Mouse (Mus musculus) ovary, postnatal 10 days (tissue): ENCODE results near the gene Acsl1.

Experiments
- DNase-seq: peaks from one replicate; pipeline ENCODE4 v3.0.0; 2022; ENCODE audit warnings: low spot score

The Acsl1 gene

DNA sequence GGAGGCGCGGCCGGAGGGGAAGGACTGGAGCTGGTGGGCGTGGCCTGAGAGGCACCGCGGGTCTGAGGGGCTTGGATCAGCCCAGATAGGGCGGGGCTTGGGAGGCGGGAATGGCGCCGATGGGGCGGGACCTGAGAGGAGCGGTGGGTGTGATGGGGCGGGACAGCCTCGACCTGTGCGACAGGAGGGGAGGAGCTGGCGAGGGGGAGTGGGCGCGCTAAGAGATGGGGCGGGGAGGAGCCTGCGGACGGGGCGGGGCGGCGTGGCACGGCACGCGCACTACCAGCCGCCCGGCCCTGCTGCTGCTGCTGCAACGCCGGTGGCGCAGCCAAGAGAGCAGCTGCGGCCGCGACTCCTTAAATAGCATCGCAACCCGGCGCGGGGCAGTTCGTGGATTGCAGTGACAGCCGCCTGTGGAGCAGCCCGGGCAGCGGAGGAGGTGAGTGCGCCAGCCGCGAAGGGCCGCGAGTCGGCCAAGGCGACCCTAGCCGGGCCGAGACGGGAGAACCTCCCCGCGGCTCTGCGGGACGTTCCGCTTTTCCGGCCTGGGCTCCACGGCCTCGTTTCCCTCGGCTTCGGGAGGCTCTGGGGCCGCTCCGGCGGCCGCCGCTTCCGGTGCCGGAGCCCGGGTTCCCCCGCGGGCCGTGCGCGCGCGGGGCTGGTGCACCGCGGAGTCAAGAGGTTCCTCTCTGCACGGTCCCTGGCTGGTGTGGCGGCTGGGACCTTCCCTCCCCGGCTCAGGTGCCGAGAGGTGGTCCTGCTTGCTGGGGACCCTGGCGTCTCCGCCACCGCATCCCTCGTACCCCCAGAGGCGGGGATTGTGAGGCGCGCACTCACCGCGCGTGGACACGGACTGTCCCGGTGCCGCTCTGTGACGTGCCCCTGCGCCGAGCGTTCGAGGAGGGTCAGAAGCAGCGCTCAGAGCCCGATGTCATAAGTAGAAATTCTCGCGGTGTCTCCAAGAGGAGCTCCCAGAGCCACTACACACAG lies at the start of gene Acsl1:
Gene Acsl1 (plus strand): TSS at position 246 of the 990 bp plus-strand sequence.
- DNase-seq, result peak; percentile 88

DNA sequence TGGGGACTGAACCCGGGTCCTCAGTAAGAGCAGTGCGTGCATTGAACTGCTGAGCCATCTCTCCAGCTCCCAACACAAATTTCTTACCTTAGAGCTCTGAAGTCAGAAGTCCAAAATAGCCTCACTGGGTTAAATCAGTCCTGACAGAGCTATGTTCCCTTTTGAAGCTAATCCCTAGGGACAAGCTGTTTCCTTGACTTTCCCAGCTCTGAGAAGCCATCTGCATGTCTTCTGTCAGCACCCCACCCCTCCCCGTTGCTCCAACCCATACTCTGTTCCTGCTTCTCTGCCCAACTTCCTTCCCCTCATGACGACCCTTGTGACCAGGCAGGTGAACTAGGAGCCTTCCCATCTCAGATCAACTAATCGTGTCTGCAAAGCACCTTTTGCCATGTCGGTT lies 49.3 kb upstream of the Acsl1 start:
- DNase-seq, result no peak

DNA sequence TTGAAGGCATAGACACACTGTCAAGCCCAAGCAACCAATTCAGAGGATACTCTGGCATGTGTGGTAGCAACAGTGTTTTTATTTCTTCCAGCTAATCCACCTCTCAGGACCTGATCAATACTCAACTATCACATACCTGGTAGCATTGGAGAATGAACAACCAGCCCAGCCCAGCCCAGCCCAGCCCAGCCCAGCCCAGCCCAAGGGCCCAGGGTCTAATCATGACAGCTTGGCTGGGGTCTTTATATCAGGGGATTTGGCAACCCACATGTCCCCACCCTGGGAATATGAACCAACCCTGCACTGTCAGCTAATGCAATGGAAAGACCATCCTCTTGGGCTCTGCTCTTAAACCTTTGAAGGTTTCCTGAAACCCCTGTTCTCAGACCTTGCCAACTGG lies 42.9 kb upstream of the Acsl1 start:
- no peak for DNase-seq

DNA sequence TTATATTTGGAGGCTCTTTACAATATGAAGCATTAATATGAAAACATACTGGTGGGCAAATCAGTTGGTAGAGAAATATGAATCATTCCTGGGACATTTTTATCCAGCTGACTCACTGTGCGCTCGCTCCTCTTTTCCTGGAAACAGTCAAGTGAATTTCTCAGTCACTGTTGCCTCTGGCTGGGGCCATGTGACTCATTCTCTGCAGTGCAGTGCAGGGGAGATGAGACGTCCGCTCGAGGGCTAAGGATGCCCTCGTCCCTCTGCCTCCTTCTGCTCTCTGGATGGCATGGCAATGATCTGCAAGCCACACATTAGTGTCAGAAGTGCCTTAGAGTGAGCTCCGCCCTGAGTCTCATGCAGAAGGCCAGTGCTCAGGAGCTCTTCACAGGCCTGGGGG lies 41.0 kb upstream of the Acsl1 start:
- DNase-seq, result no peak

DNA sequence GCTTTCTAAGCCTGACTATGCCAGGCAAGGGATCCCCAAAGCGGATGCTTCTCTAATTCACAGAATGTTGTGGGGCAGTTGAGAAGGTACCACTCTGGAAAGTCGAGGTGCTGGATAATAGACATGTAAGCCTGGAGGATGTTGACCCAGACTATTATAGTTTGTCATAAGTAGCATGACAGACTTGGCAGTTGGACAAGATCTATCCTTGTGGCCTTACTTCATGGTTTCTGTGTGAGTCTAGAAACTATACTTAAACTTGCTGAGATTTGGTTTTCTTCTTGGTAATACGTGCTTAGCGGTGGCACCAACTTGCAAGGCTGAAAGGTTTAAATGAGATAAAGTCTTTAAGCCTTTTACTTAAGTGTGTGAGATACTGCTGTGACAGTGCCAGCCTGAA lies 38.9 kb upstream of the Acsl1 start:
- no peak for DNase-seq

DNA sequence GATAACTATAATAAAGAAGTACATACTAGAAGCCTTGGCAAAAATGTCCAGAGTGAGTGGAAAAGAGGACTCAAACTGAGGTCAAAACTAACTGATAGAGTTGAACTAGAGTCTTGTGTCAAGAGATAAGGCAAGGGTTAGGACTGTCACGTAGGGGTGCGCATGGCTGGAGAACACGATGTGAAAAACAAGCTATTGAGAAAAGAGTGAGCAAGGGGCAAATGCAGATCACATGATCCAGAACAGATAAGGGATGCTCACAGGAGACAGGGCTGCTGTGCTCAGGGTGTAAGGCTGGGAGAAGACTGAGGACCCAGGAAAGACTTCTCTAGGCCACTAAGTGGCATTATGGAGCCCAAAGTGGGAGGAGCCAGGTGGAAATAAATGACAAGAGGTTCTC lies 38.3 kb upstream of the Acsl1 start:
- no peak for DNase-seq

DNA sequence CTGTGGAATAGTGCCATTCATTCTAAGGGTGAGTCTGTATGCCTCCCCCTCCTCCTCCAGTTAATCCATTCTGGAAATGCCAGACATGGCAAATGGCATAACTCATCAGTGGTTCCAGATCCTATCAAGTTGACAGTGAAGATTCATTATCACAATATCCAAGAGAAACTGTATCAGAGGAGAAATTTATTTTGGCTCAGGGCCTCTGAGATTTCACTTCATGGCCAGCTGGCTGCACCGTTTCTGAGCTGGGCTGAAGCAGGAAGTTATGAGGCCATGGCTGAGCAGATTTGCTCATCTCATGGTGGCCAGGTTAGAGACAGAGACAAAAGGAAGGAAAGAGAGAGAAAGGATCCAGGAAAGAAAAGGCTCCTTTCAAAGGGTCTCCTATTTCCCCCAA lies 37.2 kb upstream of the Acsl1 start:
- DNase-seq, result no peak

DNA sequence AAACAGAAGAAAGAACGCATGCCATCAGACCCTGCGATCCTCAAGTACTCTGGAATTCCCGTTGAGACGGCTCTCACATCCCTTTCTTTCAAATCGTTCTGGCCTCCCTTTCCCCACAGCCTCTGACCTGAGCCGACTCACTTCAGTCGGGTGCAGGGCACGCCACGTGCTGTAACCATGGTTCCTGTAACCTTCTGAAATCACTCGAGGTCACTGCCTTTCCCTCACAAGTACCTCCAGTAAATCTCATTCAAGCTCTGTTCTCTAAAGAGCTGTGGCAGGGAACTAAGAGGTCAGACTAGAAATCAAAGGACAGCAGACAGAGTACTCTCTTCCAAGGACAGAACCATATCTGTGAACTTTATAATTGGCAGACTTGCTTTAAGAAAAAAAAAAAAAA lies 32.3 kb upstream of the Acsl1 start:
- DNase-seq, result no peak

DNA sequence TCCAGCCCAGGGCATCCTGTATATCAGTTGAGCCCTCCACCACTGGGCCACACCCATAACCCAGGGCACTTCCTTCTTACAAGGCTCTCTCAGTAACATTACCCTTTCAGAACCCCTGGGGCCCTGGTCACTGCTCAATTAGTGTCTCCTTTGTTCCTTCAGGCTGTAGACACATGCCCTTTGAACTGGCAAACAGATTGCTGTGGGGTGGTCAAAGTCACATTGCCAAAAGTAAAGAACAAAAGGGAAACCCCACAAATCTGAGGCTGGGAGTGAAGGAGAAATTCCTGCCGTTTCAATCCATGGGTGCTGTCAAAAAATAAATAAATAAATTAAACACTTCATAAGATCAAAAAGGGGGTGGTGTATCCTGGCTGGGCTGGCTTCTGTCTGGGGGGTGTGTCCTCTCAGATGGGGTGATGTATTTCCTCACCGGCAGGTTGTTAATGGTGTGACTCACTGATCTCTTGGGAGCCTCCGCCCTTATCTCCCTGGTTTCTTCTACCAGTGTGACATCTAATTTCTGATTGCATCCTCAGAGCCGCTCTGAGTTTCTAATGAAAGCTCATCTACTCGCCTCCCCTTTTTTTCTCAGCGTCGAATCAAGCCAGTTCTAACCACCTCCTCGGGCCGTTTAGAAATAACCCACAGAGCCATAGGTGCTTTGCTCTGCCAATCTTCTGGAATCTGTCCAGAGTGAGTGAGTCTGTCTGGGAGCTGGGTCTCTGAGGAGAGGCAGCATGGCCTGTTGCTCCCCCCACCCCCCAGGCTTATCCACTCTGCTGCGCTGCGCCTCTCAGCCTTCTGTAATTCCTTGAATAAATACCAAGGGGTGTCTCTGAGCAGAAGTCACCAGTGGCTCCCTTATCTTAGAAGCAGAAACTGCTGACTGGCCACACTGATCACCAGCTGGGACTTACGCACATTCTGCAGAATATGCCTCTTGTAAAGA lies 24.6 kb upstream of the Acsl1 start:
- no peak for DNase-seq

DNA sequence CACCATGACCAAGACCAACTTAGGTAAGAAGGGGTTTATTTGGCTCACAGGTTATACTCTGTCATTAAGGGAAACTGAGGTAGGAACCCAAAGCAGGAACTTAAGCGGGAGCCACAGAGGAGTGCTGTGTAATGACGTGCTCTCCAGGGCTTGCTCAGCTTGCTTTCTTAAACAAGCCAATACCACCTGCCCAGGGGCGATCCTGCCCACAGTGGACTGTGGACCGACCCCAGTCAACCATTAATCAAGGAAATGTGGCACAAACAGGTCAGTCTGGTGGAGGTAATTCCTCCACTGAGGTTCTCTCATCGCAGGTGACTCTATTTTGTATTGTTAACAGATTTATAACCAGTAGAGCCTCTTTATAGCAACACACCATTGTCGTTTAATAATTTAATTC lies 23.5 kb upstream of the Acsl1 start:
- no peak for DNase-seq

DNA sequence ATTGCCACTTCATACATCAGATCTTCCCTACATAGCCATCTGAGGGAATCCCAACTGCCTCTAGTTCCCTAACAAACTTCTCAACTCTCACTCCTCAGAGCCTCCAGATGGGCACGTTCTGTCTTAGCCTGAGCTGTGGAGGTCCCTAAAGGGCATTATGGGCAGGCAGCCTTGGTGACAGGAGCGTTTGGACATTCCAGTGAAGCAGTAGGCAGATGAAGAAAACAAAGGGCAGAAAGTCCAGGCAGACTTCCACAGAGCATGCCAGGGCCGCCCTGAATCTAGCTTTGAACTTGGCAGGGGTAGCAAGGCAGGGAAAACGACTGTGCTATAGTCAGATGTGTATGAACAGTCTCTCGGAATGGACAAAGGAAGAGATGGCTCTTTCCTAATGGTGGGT lies 22.2 kb upstream of the Acsl1 start:
- DNase-seq, result no peak

DNA sequence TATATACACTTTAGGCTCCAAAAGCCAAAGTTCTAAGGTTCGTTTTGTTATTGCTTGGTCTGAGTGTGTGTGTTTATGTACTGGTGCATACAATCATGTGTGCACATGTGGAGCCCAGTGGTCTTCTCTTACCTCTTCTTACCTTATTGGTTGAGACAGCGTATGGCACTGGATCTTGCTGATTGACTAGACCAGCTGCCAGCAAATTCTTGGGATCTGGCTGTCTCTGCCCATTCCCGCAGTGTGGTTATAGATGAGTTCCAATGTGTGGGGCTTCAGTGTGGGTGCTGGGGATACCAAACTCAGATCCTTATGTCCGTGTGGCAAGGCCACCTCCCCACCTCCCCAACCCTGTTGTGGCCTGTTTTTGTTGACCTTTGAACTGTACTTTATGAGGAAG lies 21.8 kb upstream of the Acsl1 start:
- DNase-seq, result no peak

DNA sequence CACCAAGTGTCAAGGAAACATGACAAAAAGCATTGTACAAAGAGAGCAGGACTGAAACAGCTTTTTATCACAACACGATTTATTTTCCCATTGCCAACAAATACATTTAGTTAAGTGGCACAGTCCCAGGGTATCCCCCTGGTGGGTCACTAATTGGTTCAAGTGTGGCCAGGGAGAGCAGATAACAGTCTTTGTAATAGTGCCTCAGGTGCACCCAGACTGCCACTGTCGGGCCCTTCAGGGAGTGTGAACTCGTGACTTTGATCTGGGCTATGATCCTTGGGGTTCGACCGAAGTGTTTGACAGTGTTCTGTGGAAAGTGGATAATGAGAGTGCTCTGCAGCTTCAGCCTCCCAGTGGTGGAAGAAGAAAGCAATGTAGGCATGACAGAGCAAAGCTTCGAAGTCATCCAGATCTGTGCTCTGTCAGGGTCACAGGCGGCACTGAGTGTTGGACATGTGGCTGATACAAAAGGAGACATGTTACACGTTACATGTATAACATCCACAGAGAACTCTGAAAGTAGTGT lies 21.1 kb upstream of the Acsl1 start:
- DNase-seq, result no peak

DNA sequence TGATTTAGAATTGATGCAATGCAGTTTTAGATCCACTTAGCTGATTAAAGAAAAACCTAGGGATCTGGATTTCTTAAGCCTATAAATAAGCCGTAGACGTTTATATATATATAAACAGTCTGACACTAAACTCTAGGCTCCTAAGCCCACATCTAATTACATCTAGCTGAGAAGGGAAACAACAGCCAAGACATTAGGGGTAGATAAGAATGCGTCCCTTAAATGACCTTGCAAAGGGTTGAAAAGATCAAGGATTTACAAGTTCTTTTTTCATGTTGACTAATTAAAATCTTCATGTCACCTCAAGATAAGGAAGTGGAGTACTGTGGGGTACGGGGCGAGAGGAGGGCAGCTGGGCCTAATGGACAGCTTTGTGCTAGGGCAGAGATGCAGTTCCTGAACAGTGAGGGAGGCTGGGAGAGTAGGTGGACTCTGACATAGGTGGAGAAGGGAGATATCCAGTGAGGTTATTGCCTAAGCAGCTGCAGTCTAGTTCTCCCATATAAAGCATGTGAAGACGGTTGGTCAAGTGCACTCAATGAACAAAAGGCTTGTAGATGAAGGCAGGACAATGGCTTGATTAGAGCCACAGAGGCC lies 12.5 kb upstream of the Acsl1 start:
- no peak for DNase-seq

DNA sequence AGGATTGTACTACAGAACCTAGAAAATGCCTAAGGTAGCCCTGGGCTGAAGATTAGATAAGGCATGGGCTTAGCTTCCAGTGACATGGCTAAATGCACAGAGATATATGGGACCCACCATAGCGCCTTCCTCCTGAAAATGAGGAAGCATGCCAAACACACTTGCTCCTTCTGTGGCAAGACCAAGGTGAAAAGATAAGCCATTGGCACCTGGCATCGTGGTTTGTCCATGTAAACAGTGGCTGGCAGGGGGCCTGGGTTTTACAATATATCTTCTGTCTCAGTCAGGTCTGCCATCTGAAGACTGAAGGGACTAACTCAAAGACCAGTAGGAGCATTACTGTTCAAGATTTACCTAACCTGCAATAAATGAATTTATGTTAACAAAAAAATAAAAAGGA lies 2.4 kb upstream of the Acsl1 start:
- no peak for DNase-seq

DNA sequence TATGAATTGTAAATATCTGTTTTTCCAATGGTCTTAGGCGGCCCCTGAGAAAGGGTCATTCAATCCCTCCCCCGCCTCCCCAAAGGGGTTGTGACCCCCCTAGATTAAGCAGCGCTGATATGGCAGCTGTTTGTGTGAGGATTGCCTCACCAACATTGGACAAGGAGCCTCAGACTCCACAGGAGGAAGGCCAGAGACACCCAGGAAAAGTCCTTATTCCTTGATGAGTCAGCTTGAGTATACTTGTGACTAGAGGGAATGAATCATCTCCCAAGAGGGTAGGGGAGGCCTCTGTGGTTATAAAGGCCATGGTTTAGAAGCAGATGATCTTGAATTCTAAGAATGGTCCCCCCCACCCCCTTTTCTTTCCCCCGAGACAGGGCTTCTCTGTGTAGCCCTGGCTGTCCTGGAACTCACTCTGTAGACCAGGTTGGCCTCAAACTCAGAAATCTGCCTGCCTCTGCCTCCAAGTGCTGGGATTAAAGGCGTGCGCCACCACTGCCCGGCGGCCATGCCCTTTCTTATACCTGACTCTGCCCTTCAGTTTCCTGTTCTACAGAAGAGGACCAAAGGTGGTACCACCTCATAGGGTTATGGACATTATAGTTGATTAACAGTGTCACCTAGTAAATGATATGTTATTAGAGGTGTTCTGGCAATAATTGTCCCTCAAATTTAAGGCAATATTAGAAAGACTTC lies 1.6 kb upstream of the Acsl1 start:
- no peak for DNase-seq

DNA sequence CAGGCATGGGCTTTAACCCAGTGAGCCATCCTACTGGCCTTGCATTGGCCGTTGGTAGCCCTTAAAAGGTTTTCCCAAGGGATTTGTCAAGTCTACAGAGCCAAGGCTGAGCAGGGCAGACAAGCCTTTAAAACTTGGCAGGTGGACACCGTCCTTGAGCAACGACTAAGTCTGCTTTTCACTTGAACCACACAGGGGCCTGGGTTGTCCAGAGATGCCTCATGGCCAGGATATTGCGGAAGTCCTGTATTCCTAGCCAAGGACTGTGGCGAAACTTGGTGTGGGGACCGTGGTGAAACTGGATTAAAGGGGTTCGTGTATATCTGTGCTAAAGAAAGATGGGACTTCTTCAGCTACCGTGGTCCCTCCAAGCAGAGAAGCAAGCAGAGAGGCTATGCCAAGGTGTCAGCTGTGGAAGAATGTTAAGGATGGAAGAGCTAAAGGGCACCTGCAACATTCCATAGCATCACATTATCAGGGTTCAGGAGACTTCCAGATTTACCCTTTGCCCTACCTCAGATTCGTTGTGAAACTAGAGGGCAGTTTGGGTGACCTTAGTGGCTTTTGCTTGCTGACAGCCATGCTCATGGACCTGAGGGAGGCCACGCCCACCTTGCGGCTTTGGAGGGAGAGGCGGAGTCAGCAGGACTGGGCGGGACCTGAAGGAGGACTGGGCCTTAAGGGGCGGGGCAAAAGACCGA lies 596 bp upstream of the Acsl1 start:
- DNase-seq, result no peak

DNA sequence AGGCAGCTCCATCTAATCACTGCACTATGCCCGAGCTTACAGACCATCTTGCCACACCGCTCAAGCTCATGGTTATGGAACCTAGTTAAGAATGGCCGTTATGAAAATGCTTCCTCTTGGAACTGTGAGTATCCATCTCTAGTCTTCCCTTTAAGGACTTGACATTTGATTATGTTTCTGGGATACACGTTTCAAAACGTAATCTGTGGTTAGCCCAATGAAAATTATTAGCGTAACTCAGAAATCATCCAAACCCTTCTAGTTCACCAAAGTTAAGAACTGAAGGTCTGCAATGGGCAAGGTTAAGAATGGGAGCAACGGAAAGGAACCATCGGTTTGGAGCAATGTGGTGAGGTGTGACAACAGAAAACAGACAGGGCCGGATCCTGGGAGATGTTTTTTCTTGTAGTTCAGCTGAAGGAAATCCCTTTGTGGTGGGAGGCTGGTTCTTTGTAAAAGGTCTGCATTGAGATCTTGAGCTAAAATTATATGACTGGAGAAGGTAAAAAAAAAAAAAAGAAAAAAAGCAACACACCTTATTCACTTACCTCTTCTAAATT lies 1.2 kb downstream of the Acsl1 start:
- DNase-seq, result no peak

DNA sequence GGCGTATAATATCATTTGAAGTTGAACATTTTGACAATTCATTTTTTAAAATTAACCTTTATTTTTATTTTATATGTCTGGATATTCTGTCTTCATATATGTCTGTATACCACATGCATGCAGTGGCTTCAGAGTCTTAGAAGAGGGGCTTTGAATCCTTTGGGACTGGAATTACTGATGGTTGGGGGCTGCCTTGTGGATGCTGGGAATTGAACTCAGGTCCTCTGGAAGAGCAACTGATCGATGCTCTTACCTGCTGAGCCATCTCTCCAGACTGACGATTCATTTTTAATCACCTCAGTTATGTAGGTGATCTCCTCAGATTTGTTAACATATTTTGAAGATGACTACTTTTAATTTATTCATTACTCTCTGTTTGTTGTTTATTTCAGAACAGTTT lies 3.3 kb downstream of the Acsl1 start:
- DNase-seq, result no peak

DNA sequence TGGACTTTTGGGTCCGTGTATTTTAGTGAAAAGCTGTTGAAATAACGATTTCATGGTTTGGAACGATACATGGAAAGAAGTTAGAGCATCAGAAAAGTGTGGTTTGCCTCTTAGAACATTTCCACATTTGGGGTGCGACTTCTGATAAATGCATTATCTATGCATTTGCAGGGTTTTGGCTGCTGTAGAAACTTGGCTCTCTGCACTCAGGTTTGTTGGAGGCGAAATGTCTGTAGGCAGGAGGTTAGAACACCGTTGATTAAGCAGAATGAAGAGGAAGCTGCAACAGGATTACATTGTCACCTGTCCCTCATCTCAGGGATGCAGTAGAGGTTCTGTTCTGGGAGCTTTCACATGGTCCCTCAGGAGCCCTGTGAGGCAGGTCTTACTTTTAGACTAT lies 3.8 kb downstream of the Acsl1 start:
- no peak for DNase-seq

DNA sequence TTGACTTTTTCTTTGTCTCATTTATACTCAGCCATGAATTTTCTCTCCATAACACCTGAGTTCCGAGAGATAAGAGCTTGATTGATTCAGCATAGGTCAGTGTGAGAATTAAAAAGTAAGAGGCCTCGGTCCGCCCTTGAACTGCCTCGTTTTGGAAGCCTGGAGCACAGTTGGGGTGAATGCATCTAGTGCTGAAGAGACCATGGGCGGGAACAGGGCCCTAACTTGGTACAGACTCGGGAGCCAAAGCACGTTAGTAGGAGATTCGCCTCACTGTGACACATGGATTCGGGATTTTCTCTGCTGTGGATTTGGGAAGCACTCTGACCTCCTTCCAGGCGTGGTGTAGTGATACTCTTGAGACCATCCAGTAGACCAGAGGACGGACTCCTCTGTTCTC lies 4.6 kb downstream of the Acsl1 start:
- DNase-seq, result no peak
